Mouse (Mus musculus): ENCODE measurements around the gene Ogfod2. TPM values are rescaled to one million over a fixed set of nuclear protein-coding genes. Genes with fewer than 3 reads are reported as not detected.

The Ogfod2 gene
- polyA plus RNA-seq, 1 experiment from 2014 or later = 23.3 TPM

GRCm38 (mm10) chr5:124115990-124116845 lies 4.1 kb downstream of the Ogfod2 start, which contains the start of gene Arl6ip4:
Arl6ip4 (plus strand) TSS chr5:124116089.
- H3K27me3 ChIP-seq = no peaks in the 10 kb centered on the region
- H3K4me3 ChIP-seq = peak within 1 kb of the TSS; percentile 94
- peaks cover 50% of the 10 kb centered on the region for H3K36me3 ChIP-seq
- ATAC-seq (ENCODE audit: low FRiP score, low read depth) = peak; percentile 10; the same call in 1 of the 2 replicates
- peak within 1 kb of the TSS; percentile 99 for H3K4me2 ChIP-seq (replicated peaks)
- H3K4me1 ChIP-seq = peaks cover 29% of the 10 kb centered on the region
- H3K9ac ChIP-seq (replicated peaks) = peak within 1 kb of the TSS; percentile 96
- WGBS = 2% methylated on average over 63 of the region's 64 CpGs
- H3K9me3 ChIP-seq = no peaks in the 10 kb centered on the region
- H3K27ac ChIP-seq (replicated peaks) = peak within 1 kb of the TSS; percentile 78

- Histone ChIP-seq H3K36me3 (peaks cover 76% of the 10 kb centered on the region), H3K4me2 (replicated peaks) (no peak overlapping the region), H3K9me3 (no peaks in the 10 kb centered on the region), H3K27me3 (no peaks in the 10 kb centered on the region), H3K4me1 (peaks cover 15% of the 10 kb centered on the region), H3K9ac (replicated peaks) (no peak overlapping the region), H3K4me3 (no peak overlapping the region), H3K27ac (replicated peaks) (no peak overlapping the region)
- 85% methylated on average over 5 of the region's 5 CpGs for WGBS
- no peak for ATAC-seq (ENCODE audit: low FRiP score, low read depth)
Observed at GRCm38 (mm10) chr5:124119204-124119603, 7.1 kb downstream of the Ogfod2 start.

GRCm38 (mm10) chr5:124122357-124122756 lies 10.3 kb downstream of the Ogfod2 start:
- Histone ChIP-seq H3K4me3 (no peak overlapping the region), H3K27me3 (no peaks in the 10 kb centered on the region), H3K27ac (replicated peaks) (no peak overlapping the region), H3K9ac (replicated peaks) (no peak overlapping the region), H3K9me3 (no peaks in the 10 kb centered on the region), H3K4me2 (replicated peaks) (no peak overlapping the region), H3K36me3 (peaks cover 88% of the 10 kb centered on the region), H3K4me1 (peaks cover 1% of the 10 kb centered on the region)
- 91% methylated on average over 18 of the region's 18 CpGs for WGBS
- no peak for ATAC-seq (ENCODE audit: low FRiP score, low read depth)

- 91% methylated on average over 11 of the region's 11 CpGs for WGBS
- Histone ChIP-seq H3K36me3 (peaks cover 84% of the 10 kb centered on the region), H3K27me3 (no peaks in the 10 kb centered on the region), H3K27ac (replicated peaks) (no peak overlapping the region), H3K4me1 (no peaks in the 10 kb centered on the region), H3K4me2 (replicated peaks) (no peak overlapping the region), H3K4me3 (no peak overlapping the region), H3K9me3 (no peaks in the 10 kb centered on the region), H3K9ac (replicated peaks) (no peak overlapping the region)
- no peak for ATAC-seq (ENCODE audit: low FRiP score, low read depth)
Observed at GRCm38 (mm10) chr5:124125093-124125492, 13.0 kb downstream of the Ogfod2 start.

GRCm38 (mm10) chr5:124134261-124134660 lies 22.2 kb downstream of the Ogfod2 start:
- H3K9ac ChIP-seq (replicated peaks) = no peak overlapping the region

GRCm38 (mm10) chr5:124138066-124138465 lies 26.0 kb downstream of the Ogfod2 start:
- Histone ChIP-seq H3K27me3 (no peaks in the 10 kb centered on the region), H3K4me3 (no peak overlapping the region), H3K4me1 (no peaks in the 10 kb centered on the region), H3K36me3 (peaks cover 27% of the 10 kb centered on the region), H3K4me2 (replicated peaks) (no peak overlapping the region), H3K9me3 (0 out of 2 replicates have a peak, but pooled peaks cover 4% of the 10 kb centered on the region), H3K9ac (replicated peaks) (no peak overlapping the region), H3K27ac (replicated peaks) (no peak overlapping the region)
- no peak for ATAC-seq (ENCODE audit: low FRiP score, low read depth)
- WGBS = 87% methylated on average over 7 of the region's 7 CpGs

More at GRCm38 (mm10) chr5:124134261-124134660, 22.2 kb downstream of the Ogfod2 start:
- WGBS = 87% methylated on average over 5 of the region's 5 CpGs
- Histone ChIP-seq H3K27me3 (no peaks in the 10 kb centered on the region), H3K4me2 (replicated peaks) (no peak overlapping the region), H3K27ac (replicated peaks) (no peak overlapping the region), H3K4me1 (no peaks in the 10 kb centered on the region), H3K4me3 (no peak overlapping the region), H3K9me3 (no peaks in the 10 kb centered on the region), H3K36me3 (peaks cover 29% of the 10 kb centered on the region)
- ATAC-seq (ENCODE audit: low FRiP score, low read depth) = no peak

GRCm38 (mm10) chr5:124149028-124149427 lies 36.9 kb downstream of the Ogfod2 start:
- no peak overlapping the region for H3K4me2 ChIP-seq (replicated peaks)
- H3K27ac ChIP-seq (replicated peaks) = no peak overlapping the region
- peaks cover 14% of the 10 kb centered on the region; the same call in 1 of the 2 replicates for H3K36me3 ChIP-seq
- no peaks in the 10 kb centered on the region for H3K27me3 ChIP-seq
- WGBS = 78% methylated on average over 5 of the region's 5 CpGs
- H3K4me3 ChIP-seq = no peak overlapping the region
- no peaks in the 10 kb centered on the region for H3K4me1 ChIP-seq
- no peak overlapping the region for H3K9ac ChIP-seq (replicated peaks)
- ATAC-seq (ENCODE audit: low FRiP score, low read depth) = no peak
- no peaks in the 10 kb centered on the region for H3K9me3 ChIP-seq

- no peak overlapping the region for H3K4me2 ChIP-seq (replicated peaks)
- H3K27me3 ChIP-seq = no peaks in the 10 kb centered on the region
- peaks cover 14% of the 10 kb centered on the region; the same call in 1 of the 2 replicates for H3K36me3 ChIP-seq
- no peak overlapping the region for H3K4me3 ChIP-seq
- WGBS = 79% methylated on average over 7 of the region's 7 CpGs
- no peak overlapping the region for H3K27ac ChIP-seq (replicated peaks)
- no peak overlapping the region for H3K9ac ChIP-seq (replicated peaks)
- no peaks in the 10 kb centered on the region for H3K9me3 ChIP-seq
- H3K4me1 ChIP-seq = no peaks in the 10 kb centered on the region
- ATAC-seq (ENCODE audit: low FRiP score, low read depth) = no peak
Observed at GRCm38 (mm10) chr5:124150895-124151294, 38.8 kb downstream of the Ogfod2 start.

- WGBS = 87% methylated on average over 4 of the region's 4 CpGs
- H3K4me1 ChIP-seq = no peaks in the 10 kb centered on the region
- H3K36me3 ChIP-seq = peaks cover 14% of the 10 kb centered on the region; the same call in 1 of the 2 replicates
- no peaks in the 10 kb centered on the region for H3K27me3 ChIP-seq
- no peak overlapping the region for H3K4me3 ChIP-seq
- H3K9ac ChIP-seq (replicated peaks) = no peak overlapping the region
- no peak overlapping the region for H3K27ac ChIP-seq (replicated peaks)
- no peaks in the 10 kb centered on the region for H3K9me3 ChIP-seq
- no peak overlapping the region for H3K4me2 ChIP-seq (replicated peaks)
- ATAC-seq (ENCODE audit: low FRiP score, low read depth) = no peak
Observed at GRCm38 (mm10) chr5:124152734-124153133, 40.6 kb downstream of the Ogfod2 start.

- Histone ChIP-seq H3K4me2 (replicated peaks) (no peak overlapping the region), H3K4me3 (no peak overlapping the region), H3K27me3 (no peaks in the 10 kb centered on the region), H3K27ac (replicated peaks) (no peak overlapping the region), H3K36me3 (peaks cover 7% of the 10 kb centered on the region; the same call in 1 of the 2 replicates), H3K9ac (replicated peaks) (no peak overlapping the region), H3K9me3 (no peaks in the 10 kb centered on the region), H3K4me1 (peaks cover 12% of the 10 kb centered on the region; the same call in 1 of the 2 replicates)
- no peak for ATAC-seq (ENCODE audit: low FRiP score, low read depth)
- WGBS = 82% methylated on average over 5 of the region's 5 CpGs
Observed at GRCm38 (mm10) chr5:124155943-124156342, 43.8 kb downstream of the Ogfod2 start.

GRCm38 (mm10) chr5:124158305-124158704 lies 46.2 kb downstream of the Ogfod2 start:
- peaks cover 20% of the 10 kb centered on the region; the same call in 1 of the 2 replicates for H3K4me1 ChIP-seq
- 68% methylated on average over 4 of the region's 4 CpGs for WGBS
- no peak overlapping the region for H3K27ac ChIP-seq (replicated peaks)
- ATAC-seq (ENCODE audit: low FRiP score, low read depth) = no peak
- H3K9me3 ChIP-seq = no peaks in the 10 kb centered on the region
- no peak overlapping the region for H3K4me3 ChIP-seq
- no peaks in the 10 kb centered on the region for H3K27me3 ChIP-seq
- H3K4me2 ChIP-seq (replicated peaks) = no peak overlapping the region
- no peak overlapping the region for H3K9ac ChIP-seq (replicated peaks)
- H3K36me3 ChIP-seq = no peaks in the 10 kb centered on the region

GRCm38 (mm10) chr5:124159453-124159852 lies 47.4 kb downstream of the Ogfod2 start:
- Histone ChIP-seq H3K4me2 (replicated peaks) (no peak overlapping the region), H3K9me3 (no peaks in the 10 kb centered on the region), H3K27ac (replicated peaks) (0 out of 2 replicates have a peak overlapping the region, but pooled peaks have one; percentile 42), H3K36me3 (no peaks in the 10 kb centered on the region), H3K27me3 (no peaks in the 10 kb centered on the region), H3K4me1 (peaks cover 28% of the 10 kb centered on the region), H3K4me3 (no peak overlapping the region), H3K9ac (replicated peaks) (no peak overlapping the region)
- no peak for ATAC-seq (ENCODE audit: low FRiP score, low read depth)
- 25% methylated on average over 7 of the region's 7 CpGs for WGBS

Measured in midbrain, embryonic 12.5 days (tissue).